Mouse (Mus musculus) inflammation-experienced regulatory T-cells, adult 16 weeks (primary cell): ENCODE data around the gene Rab22a. TPM values are rescaled to one million over a fixed set of nuclear protein-coding genes. Genes with fewer than 3 reads are reported as not detected.

ENCODE experiments used
- polyA plus RNA-seq: library from polyadenylated mRNA; unstranded; fragments of 100-300 nt; shearing (Covaris generic); gene quantifications from one replicate; pipeline ENCODE4 v1.2.1, GENCODE M21; 2017

Rab22a gene
- polyA plus RNA-seq: 13.8 TPM

GRCm38 (mm10) chr2:173659057-173659925, at the start of gene Rab22a:
Gene Rab22a (plus strand): TSS chr2:173659760.

GRCm38 (mm10) chr2:173719115-173719514, 59.6 kb downstream of the Rab22a start, which contains the start of gene 1700010B08Rik:
Gene 1700010B08Rik (plus strand): TSS chr2:173719415.

GRCm38 (mm10) chr2:173737222-173737989, 77.8 kb downstream of the Rab22a start, which contains the start of gene Vapb:
Gene Vapb (plus strand): TSS chr2:173737511.

Other genes with a start within 250 kb of the Rab22a start
- gene 1700021F07Rik, start 137.2 kb upstream of the Rab22a start, polyA plus RNA-seq: not detected
- gene Ankrd60, start 81.4 kb upstream of the Rab22a start, polyA plus RNA-seq: not detected
- gene 1700010B08Rik, start 59.7 kb downstream of the Rab22a start, polyA plus RNA-seq: not detected
- 7.5 TPM for gene Vapb, start 77.8 kb downstream of the Rab22a start, polyA plus RNA-seq